Mouse (Mus musculus) E14TG2a.4 (cell line): ENCODE results near the gene Ttll11.

Source experiments
- CTCF ChIP-seq: conservative IDR thresholded peaks from 2 replicates; pipeline ENCODE4 v1.5.1; 2014; ENCODE audit warnings: low read length
- NANOG ChIP-seq: IDR thresholded peaks from 2 replicates; pipeline ENCODE4 v1.6.1; 2014; ENCODE audit warnings: borderline replicate concordance, low read length, mixed read lengths
- POU5F1 ChIP-seq: IDR thresholded peaks from 2 replicates; pipeline ENCODE4 v1.6.1; 2014; ENCODE audit warnings: low read length, borderline replicate concordance

DNA sequence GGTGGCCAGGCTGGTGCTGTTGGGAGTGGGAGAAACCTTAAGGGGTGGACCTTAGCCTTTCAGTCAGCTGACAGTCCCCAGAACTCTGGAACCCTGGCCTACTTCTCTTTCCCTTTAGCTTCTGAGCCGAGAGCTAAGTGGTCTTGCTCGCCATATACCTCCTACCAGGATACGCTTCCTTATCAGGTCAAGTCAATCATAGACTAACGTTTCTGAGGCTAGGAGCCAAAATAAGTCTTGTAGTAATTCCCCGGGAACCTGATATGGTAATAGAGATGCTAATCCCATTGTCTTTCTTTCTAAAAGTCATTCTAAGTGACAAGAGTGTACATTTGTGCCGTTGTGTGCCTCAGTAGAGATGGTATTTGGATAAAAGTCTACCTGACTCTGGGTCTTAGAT, 156.1 kb downstream of the Ttll11 start:
- TF ChIP-seq CTCF: no peak
- TF ChIP-seq POU5F1: no peak
- TF ChIP-seq NANOG: no peak
